Mouse (Mus musculus): ENCODE measurements around the gene Rfxank.

Gene Rfxank

GRCm38 (mm10) chr8:70139026-70139857 is at the start of gene Rfxank, which contains the start of the genes Borcs8 and Mef2b:
TSS of gene Rfxank (minus strand) at chr8:70139154.
TSS of gene Borcs8 (plus strand) at chr8:70139499.
TSS of gene Mef2b (plus strand) at chr8:70139711.
- under 1% methylated on average over 46 of the region's 46 CpGs for WGBS

- WGBS = 85% methylated on average over 7 of the region's 7 CpGs
Measured at GRCm38 (mm10) chr8:70188707-70189106, 49.8 kb upstream of the Rfxank start.

GRCm38 (mm10) chr8:70183194-70183593 is 44.2 kb upstream of the Rfxank start:
- 86% methylated on average over 4 of the region's 4 CpGs for WGBS

GRCm38 (mm10) chr8:70181903-70182252 is 42.9 kb upstream of the Rfxank start:
- 50% methylated on average over 2 of the region's 2 CpGs for WGBS

- 87% methylated on average over 16 of the region's 16 CpGs for WGBS
Measured at GRCm38 (mm10) chr8:70181212-70181902, 42.4 kb upstream of the Rfxank start.

- WGBS = 90% methylated on average over 4 of the region's 4 CpGs
Measured at GRCm38 (mm10) chr8:70179082-70179481, 40.1 kb upstream of the Rfxank start.

- 92% methylated on average over 2 of the region's 2 CpGs for WGBS
Measured at GRCm38 (mm10) chr8:70178231-70178630, 39.3 kb upstream of the Rfxank start.

GRCm38 (mm10) chr8:70174079-70174478 is 35.1 kb upstream of the Rfxank start:
- 72% methylated on average over 7 of the region's 7 CpGs for WGBS

GRCm38 (mm10) chr8:70173320-70173719 is 34.4 kb upstream of the Rfxank start:
- 73% methylated on average over 5 of the region's 5 CpGs for WGBS

GRCm38 (mm10) chr8:70172043-70172681 is 33.2 kb upstream of the Rfxank start, which contains the start of gene Tmem161a:
TSS of gene Tmem161a (plus strand) at chr8:70172356.
- 2% methylated on average over 27 of the region's 27 CpGs for WGBS

GRCm38 (mm10) chr8:70171240-70171639 is 32.3 kb upstream of the Rfxank start:
- 93% methylated on average over 7 of the region's 7 CpGs for WGBS

GRCm38 (mm10) chr8:70170748-70171147 is 31.8 kb upstream of the Rfxank start:
- WGBS = 86% methylated on average over 3 of the region's 3 CpGs

- 94% methylated on average over 3 of the region's 3 CpGs for WGBS
Measured at GRCm38 (mm10) chr8:70170116-70170515, 31.2 kb upstream of the Rfxank start.

GRCm38 (mm10) chr8:70166504-70167110 is 27.7 kb upstream of the Rfxank start:
- 5% methylated on average over 21 of the region's 21 CpGs for WGBS

- 72% methylated on average over 3 of the region's 3 CpGs for WGBS
Measured at GRCm38 (mm10) chr8:70163316-70163715, 24.4 kb upstream of the Rfxank start.

- 72% methylated on average over 13 of the region's 13 CpGs for WGBS
Measured at GRCm38 (mm10) chr8:70160015-70160414, 21.1 kb upstream of the Rfxank start.

GRCm38 (mm10) chr8:70159211-70159610 is 20.3 kb upstream of the Rfxank start:
- WGBS = 93% methylated on average over 4 of the region's 4 CpGs

- whole genome bisulfite sequencing = 9% methylated on average over 40 of the region's 40 CpGs
Measured at GRCm38 (mm10) chr8:70158069-70158853, 19.3 kb upstream of the Rfxank start.

GRCm38 (mm10) chr8:70157240-70157800 is 18.4 kb upstream of the Rfxank start:
- WGBS = 94% methylated on average over 1 of the region's 1 CpGs

- WGBS = 17% methylated on average over 22 of the region's 22 CpGs
Measured at GRCm38 (mm10) chr8:70152537-70153257, 13.7 kb upstream of the Rfxank start.

Data from cerebral cortex, adult 2 months (tissue).